Mouse (Mus musculus): ENCODE data around the gene Gpr18.

DNA sequence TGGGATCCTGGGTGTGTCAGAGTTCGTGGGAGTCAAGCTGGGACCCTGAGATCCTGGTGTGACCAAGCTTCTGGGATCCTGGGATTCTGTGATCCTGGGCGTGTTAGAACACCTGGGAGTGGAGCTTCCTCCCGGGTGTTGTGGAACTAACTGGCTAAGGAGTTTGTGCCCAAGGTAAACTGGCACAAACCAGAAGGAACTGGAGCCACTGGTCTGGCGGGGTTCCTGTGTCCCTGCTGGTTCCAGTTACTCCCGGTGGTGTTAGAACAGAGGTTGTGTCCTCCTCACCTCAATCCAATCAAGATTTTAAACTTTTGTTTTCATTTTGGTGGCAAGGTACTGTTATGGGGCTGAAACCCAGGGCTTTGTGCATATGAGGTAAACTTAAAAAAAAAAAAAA lies 30.6 kb upstream of the Gpr18 start:
- TF ChIP-seq EP300 (IDR thresholded peaks at IDR 0.05) (no peak), CTCF (IDR thresholded peaks at IDR 0.05) (no peak)
